Mouse (Mus musculus): ENCODE measurements around the gene B2m. TPM values are rescaled to one million over a fixed set of nuclear protein-coding genes. Genes with fewer than 3 reads are reported as not detected.

Gene B2m
- polyA plus RNA-seq, 1 experiment from 2014 or later, result 202 TPM

- H3K4me1 ChIP-seq (ENCODE audit: control insufficient read depth, insufficient read depth, low read length), result no peaks in the 10 kb centered on the region
- no peak overlapping the region for H3K4me3 ChIP-seq (ENCODE audit: low read length)
- no peaks in the 10 kb centered on the region for H3K9me3 ChIP-seq (ENCODE audit: control insufficient read depth, low read length)
- H3K4me2 ChIP-seq (replicated peaks; ENCODE audit: low read depth, low read length), result no peak overlapping the region
- no peaks in the 10 kb centered on the region for H3K27me3 ChIP-seq (ENCODE audit: control insufficient read depth, insufficient read depth, low read length)
- WGBS, result 88% methylated on average over 6 of the region's 6 CpGs
- no peak for ATAC-seq (ENCODE audit: low FRiP score, low TSS enrichment)
- no peak overlapping the region for H3K9ac ChIP-seq (ENCODE audit: low read depth, low read length)
- H3K36me3 ChIP-seq (ENCODE audit: control insufficient read depth, insufficient read depth, low read length), result no peaks in the 10 kb centered on the region
- H3K27ac ChIP-seq (ENCODE audit: low read depth, low read length), result no peak overlapping the region
Measured at GRCm38 (mm10) chr2:122171292-122171691, 23.8 kb downstream of the B2m start.

- H3K27ac ChIP-seq (ENCODE audit: low read depth, low read length), result no peak overlapping the region
- H3K36me3 ChIP-seq (ENCODE audit: control insufficient read depth, insufficient read depth, low read length), result no peaks in the 10 kb centered on the region
- no peak overlapping the region for H3K4me3 ChIP-seq (ENCODE audit: low read length)
- H3K4me2 ChIP-seq (replicated peaks; ENCODE audit: low read depth, low read length), result no peak overlapping the region
- no peak for ATAC-seq (ENCODE audit: low FRiP score, low TSS enrichment)
- no peaks in the 10 kb centered on the region for H3K4me1 ChIP-seq (ENCODE audit: control insufficient read depth, insufficient read depth, low read length)
- no peak overlapping the region for H3K9ac ChIP-seq (ENCODE audit: low read depth, low read length)
- H3K9me3 ChIP-seq (ENCODE audit: control insufficient read depth, low read length), result no peaks in the 10 kb centered on the region
- H3K27me3 ChIP-seq (ENCODE audit: control insufficient read depth, insufficient read depth, low read length), result no peaks in the 10 kb centered on the region
- 96% methylated on average over 2 of the region's 2 CpGs for WGBS
Measured at GRCm38 (mm10) chr2:122172188-122172587, 24.7 kb downstream of the B2m start.

GRCm38 (mm10) chr2:122180051-122180822 is 32.8 kb downstream of the B2m start:
- Histone ChIP-seq H3K36me3 (ENCODE audit: control insufficient read depth, insufficient read depth, low read length) (no peaks in the 10 kb centered on the region), H3K9me3 (ENCODE audit: control insufficient read depth, low read length) (no peaks in the 10 kb centered on the region), H3K27me3 (ENCODE audit: control insufficient read depth, insufficient read depth, low read length) (no peaks in the 10 kb centered on the region), H3K4me3 (ENCODE audit: low read length) (no peak overlapping the region), H3K27ac (ENCODE audit: low read depth, low read length) (no peak overlapping the region), H3K9ac (ENCODE audit: low read depth, low read length) (no peak overlapping the region), H3K4me1 (ENCODE audit: control insufficient read depth, insufficient read depth, low read length) (no peaks in the 10 kb centered on the region), H3K4me2 (replicated peaks; ENCODE audit: low read depth, low read length) (no peak overlapping the region)
- WGBS, result 75% methylated on average over 8 of the region's 8 CpGs
- no peak for ATAC-seq (ENCODE audit: low FRiP score, low TSS enrichment)

GRCm38 (mm10) chr2:122185086-122185485 is 37.6 kb downstream of the B2m start:
- no peaks in the 10 kb centered on the region for H3K4me1 ChIP-seq (ENCODE audit: control insufficient read depth, insufficient read depth, low read length)
- ATAC-seq (ENCODE audit: low FRiP score, low TSS enrichment), result no peak
- H3K4me2 ChIP-seq (replicated peaks; ENCODE audit: low read depth, low read length), result no peak overlapping the region
- 86% methylated on average over 4 of the region's 4 CpGs for WGBS
- H3K27me3 ChIP-seq (ENCODE audit: control insufficient read depth, insufficient read depth, low read length), result no peaks in the 10 kb centered on the region
- no peaks in the 10 kb centered on the region for H3K9me3 ChIP-seq (ENCODE audit: control insufficient read depth, low read length)
- H3K4me3 ChIP-seq (ENCODE audit: low read length), result no peak overlapping the region
- no peak overlapping the region for H3K9ac ChIP-seq (ENCODE audit: low read depth, low read length)
- no peaks in the 10 kb centered on the region for H3K36me3 ChIP-seq (ENCODE audit: control insufficient read depth, insufficient read depth, low read length)
- no peak overlapping the region for H3K27ac ChIP-seq (ENCODE audit: low read depth, low read length)

GRCm38 (mm10) chr2:122186106-122186505 is 38.6 kb downstream of the B2m start, which contains the start of the genes Patl2 and Terb2:
TSS of gene Patl2 (minus strand) at chr2:122186189.
TSS of gene Terb2 (plus strand) at chr2:122186272.
- no peak within 1 kb of the TSS for H3K9ac ChIP-seq (ENCODE audit: low read depth, low read length)
- H3K27me3 ChIP-seq (ENCODE audit: control insufficient read depth, insufficient read depth, low read length), result no peaks in the 10 kb centered on the region
- H3K4me3 ChIP-seq (ENCODE audit: low read length), result no peak within 1 kb of the TSS
- no peak within 1 kb of the TSS for H3K4me2 ChIP-seq (replicated peaks; ENCODE audit: low read depth, low read length)
- no peaks in the 10 kb centered on the region for H3K36me3 ChIP-seq (ENCODE audit: control insufficient read depth, insufficient read depth, low read length)
- WGBS, result 83% methylated on average over 17 of the region's 17 CpGs
- no peak within 1 kb of the TSS for H3K27ac ChIP-seq (ENCODE audit: low read depth, low read length)
- H3K4me1 ChIP-seq (ENCODE audit: control insufficient read depth, insufficient read depth, low read length), result no peaks in the 10 kb centered on the region
- H3K9me3 ChIP-seq (ENCODE audit: control insufficient read depth, low read length), result no peaks in the 10 kb centered on the region
- ATAC-seq (ENCODE audit: low FRiP score, low TSS enrichment), result no peak

- no peak overlapping the region for H3K4me3 ChIP-seq (ENCODE audit: low read length)
- no peak overlapping the region for H3K27ac ChIP-seq (ENCODE audit: low read depth, low read length)
- H3K4me2 ChIP-seq (replicated peaks; ENCODE audit: low read depth, low read length), result no peak overlapping the region
- ATAC-seq (ENCODE audit: low FRiP score, low TSS enrichment), result no peak
- H3K36me3 ChIP-seq (ENCODE audit: control insufficient read depth, insufficient read depth, low read length), result no peaks in the 10 kb centered on the region
- H3K4me1 ChIP-seq (ENCODE audit: control insufficient read depth, insufficient read depth, low read length), result no peaks in the 10 kb centered on the region
- 95% methylated on average over 3 of the region's 3 CpGs for WGBS
- H3K27me3 ChIP-seq (ENCODE audit: control insufficient read depth, insufficient read depth, low read length), result no peaks in the 10 kb centered on the region
- no peak overlapping the region for H3K9ac ChIP-seq (ENCODE audit: low read depth, low read length)
- H3K9me3 ChIP-seq (ENCODE audit: control insufficient read depth, low read length), result no peaks in the 10 kb centered on the region
Measured at GRCm38 (mm10) chr2:122186751-122187150, 39.3 kb downstream of the B2m start.

GRCm38 (mm10) chr2:122191849-122192248 is 44.4 kb downstream of the B2m start:
- Histone ChIP-seq H3K36me3 (ENCODE audit: control insufficient read depth, insufficient read depth, low read length) (no peaks in the 10 kb centered on the region), H3K4me2 (replicated peaks; ENCODE audit: low read depth, low read length) (no peak overlapping the region), H3K4me3 (ENCODE audit: low read length) (no peak overlapping the region), H3K9me3 (ENCODE audit: control insufficient read depth, low read length) (no peaks in the 10 kb centered on the region), H3K9ac (ENCODE audit: low read depth, low read length) (no peak overlapping the region), H3K27me3 (ENCODE audit: control insufficient read depth, insufficient read depth, low read length) (no peaks in the 10 kb centered on the region), H3K4me1 (ENCODE audit: control insufficient read depth, insufficient read depth, low read length) (no peaks in the 10 kb centered on the region), H3K27ac (ENCODE audit: low read depth, low read length) (no peak overlapping the region)
- WGBS, result 75% methylated on average over 3 of the region's 3 CpGs
- no peak for ATAC-seq (ENCODE audit: low FRiP score, low TSS enrichment)

GRCm38 (mm10) chr2:122194509-122194929 is 47.0 kb downstream of the B2m start:
- 0 out of 2 replicates have a peak, but pooled peaks have one; percentile 46 for ATAC-seq (ENCODE audit: low FRiP score, low TSS enrichment)
- Histone ChIP-seq H3K9ac (ENCODE audit: low read depth, low read length) (no peak overlapping the region), H3K4me2 (replicated peaks; ENCODE audit: low read depth, low read length) (no peak overlapping the region), H3K4me1 (ENCODE audit: control insufficient read depth, insufficient read depth, low read length) (no peaks in the 10 kb centered on the region), H3K4me3 (ENCODE audit: low read length) (no peak overlapping the region), H3K27ac (ENCODE audit: low read depth, low read length) (no peak overlapping the region), H3K27me3 (ENCODE audit: control insufficient read depth, insufficient read depth, low read length) (no peaks in the 10 kb centered on the region), H3K9me3 (ENCODE audit: control insufficient read depth, low read length) (no peaks in the 10 kb centered on the region), H3K36me3 (ENCODE audit: control insufficient read depth, insufficient read depth, low read length) (no peaks in the 10 kb centered on the region)
- WGBS, result 53% methylated on average over 1 of the region's 1 CpGs

- no peaks in the 10 kb centered on the region for H3K36me3 ChIP-seq (ENCODE audit: control insufficient read depth, insufficient read depth, low read length)
- no peak for ATAC-seq (ENCODE audit: low FRiP score, low TSS enrichment)
- H3K4me1 ChIP-seq (ENCODE audit: control insufficient read depth, insufficient read depth, low read length), result no peaks in the 10 kb centered on the region
- no peak overlapping the region for H3K4me2 ChIP-seq (replicated peaks; ENCODE audit: low read depth, low read length)
- H3K9ac ChIP-seq (ENCODE audit: low read depth, low read length), result no peak overlapping the region
- no peak overlapping the region for H3K4me3 ChIP-seq (ENCODE audit: low read length)
- WGBS, result 90% methylated on average over 1 of the region's 1 CpGs
- H3K27me3 ChIP-seq (ENCODE audit: control insufficient read depth, insufficient read depth, low read length), result no peaks in the 10 kb centered on the region
- no peaks in the 10 kb centered on the region for H3K9me3 ChIP-seq (ENCODE audit: control insufficient read depth, low read length)
- H3K27ac ChIP-seq (ENCODE audit: low read depth, low read length), result no peak overlapping the region
Measured at GRCm38 (mm10) chr2:122201501-122201900, 54.0 kb downstream of the B2m start.
